Mouse (Mus musculus) layer of hippocampus, postnatal 36 days (tissue): ENCODE measurements around the gene Col11a2. TPM values are rescaled to one million over a fixed set of nuclear protein-coding genes. Genes with fewer than 3 reads are reported as not detected.

Experiments used
- DNase-seq, 2 experiments: peaks; one replicate each; pipeline ENCODE4 v3.0.0; 2022
- microRNA-seq, 2 experiments: library from miRNA; unstranded; fragments of <30 nt; microRNA quantifications; one replicate each; pipeline ENCODE4 v1.2.0; 2021
- total RNA-seq, 2 experiments: library from RNA; stranded (reverse); gene quantifications; 2 replicates each; pipeline ENCODE4 v1.2.3; 2021

The Col11a2 gene
- total RNA-seq, 2 experiments from 2014 or later, result 20.3 to 21.8 TPM

DNA sequence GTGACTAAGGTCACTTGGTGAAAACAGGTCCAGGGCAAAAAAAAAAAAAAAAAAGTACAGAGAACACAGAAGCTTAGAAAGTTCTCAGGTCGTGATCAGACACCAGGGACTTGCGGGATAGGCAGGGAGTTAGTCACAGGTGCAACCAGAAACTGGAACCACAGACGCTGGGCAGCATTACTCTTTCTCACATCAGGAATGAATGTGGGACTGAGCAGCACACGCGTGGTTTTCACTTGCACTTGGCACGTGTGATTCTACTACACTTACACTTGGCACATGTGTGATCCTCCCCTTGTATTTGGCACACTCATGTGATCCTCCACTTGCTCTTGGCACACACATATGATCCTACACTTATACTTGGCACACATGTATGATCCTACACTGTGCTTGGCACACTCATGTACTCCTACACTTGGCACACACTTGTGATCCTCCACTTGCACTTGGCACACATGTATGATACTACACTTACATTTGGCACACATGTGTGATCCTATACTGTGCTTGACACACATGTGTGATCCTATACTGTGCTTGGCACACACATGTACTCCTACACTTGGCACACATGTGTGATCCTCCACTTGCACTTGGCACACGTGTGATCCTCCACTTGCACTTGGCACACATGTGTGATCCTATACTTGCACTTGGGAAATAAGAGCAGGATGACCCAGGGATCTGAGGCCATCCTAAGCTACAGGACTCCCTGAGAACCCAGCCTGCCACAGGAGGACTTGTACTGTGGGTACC, 68.1 kb downstream of the Col11a2 start:
- DNase-seq, result no peak

GRCm38 (mm10) chr17:34108460-34108859, 69.2 kb downstream of the Col11a2 start:
- no peak for DNase-seq

- no peak for DNase-seq
Observed at GRCm38 (mm10) chr17:34109038-34109805, 70.0 kb downstream of the Col11a2 start.

GRCm38 (mm10) chr17:34109806-34110195, 70.6 kb downstream of the Col11a2 start:
- DNase-seq, result no peak

- DNase-seq, result no peak
Observed at GRCm38 (mm10) chr17:34110309-34110708, 71.1 kb downstream of the Col11a2 start.

DNA sequence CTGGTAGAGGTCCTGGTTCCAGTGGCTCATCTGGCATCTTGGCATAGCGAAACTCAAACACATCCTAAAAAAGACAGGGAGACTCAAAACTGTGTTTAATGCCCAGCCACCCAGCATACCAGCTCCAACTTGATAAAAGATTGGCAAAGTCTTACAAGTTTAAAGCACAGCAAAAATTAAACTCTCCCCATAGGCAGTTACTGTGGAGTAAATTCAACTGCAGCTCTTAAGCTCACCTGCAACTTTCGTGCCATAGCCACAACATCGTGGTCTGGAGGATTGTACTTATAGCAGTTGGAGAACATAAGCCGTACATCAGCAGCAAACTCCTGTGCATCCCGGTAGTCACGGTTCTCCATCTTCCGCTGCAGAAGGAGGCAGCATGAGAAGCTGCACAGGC, 74.9 kb downstream of the Col11a2 start:
- no peak for DNase-seq

Small RNA genes within 50 kb of the gene (microRNA-seq; reads per million reads assigned to microRNA genes)
- 0 to 0.21 reads per million in 2 experiments for gene Mir219a-1
- gene Mir219c, result 0 reads per million in 2 experiments

Other genes with a start within 250 kb of the Col11a2 start
- 10 to 100 TPM; 35.0 to 36.2 TPM for gene Kank3, start 228.9 kb upstream of the Col11a2 start, total RNA-seq
- 100 to 1,000 TPM; 742 to 754 TPM for gene Rps28, start 214.9 kb upstream of the Col11a2 start, total RNA-seq
- 100 to 1,000 TPM; 207 to 228 TPM for gene Ndufa7, start 214.9 kb upstream of the Col11a2 start, total RNA-seq
- gene Cd320, start 196.3 kb upstream of the Col11a2 start, total RNA-seq, result 10 to 100 TPM; 22.2 to 24.9 TPM
- gene Gm7029, start 165.6 kb upstream of the Col11a2 start, total RNA-seq, result not detected
- gene Kifc1, start 148.8 kb upstream of the Col11a2 start, total RNA-seq, result 1 to 10 TPM; 1.9 to 2.5 TPM
- gene Platr17, start 134.3 kb upstream of the Col11a2 start, total RNA-seq, result not detected
- gene Daxx, start 130.0 kb upstream of the Col11a2 start, total RNA-seq, result 10 to 100 TPM; 25.4 to 33.0 TPM
- gene Tapbp, start 123.5 kb upstream of the Col11a2 start, total RNA-seq, result 10 to 100 TPM; 32.5 to 38.9 TPM
- 10 to 100 TPM; 26.9 to 30.8 TPM for gene Zbtb22, start 123.5 kb upstream of the Col11a2 start, total RNA-seq
- gene Rgl2, start 109.9 kb upstream of the Col11a2 start, total RNA-seq, result 10 to 100 TPM; 66.4 to 79.8 TPM
- 10 to 100 TPM; 85.6 to 91.8 TPM for gene Pfdn6, start 99.1 kb upstream of the Col11a2 start, total RNA-seq
- gene Wdr46, start 98.8 kb upstream of the Col11a2 start, total RNA-seq, result 10 to 100 TPM; 15.9 to 17.9 TPM
- gene B3galt4, start 87.9 kb upstream of the Col11a2 start, total RNA-seq, result 1 to 10 TPM; 4.5 to 6.2 TPM
- 10 to 100 TPM; 80.0 to 84.8 TPM for gene Vps52, start 83.6 kb upstream of the Col11a2 start, total RNA-seq
- gene Rps18, start 83.4 kb upstream of the Col11a2 start, total RNA-seq, result 100 to 1,000 TPM; 327 to 330 TPM
- gene H2-K1, start 39.1 kb upstream of the Col11a2 start, total RNA-seq, result 10 to 100 TPM; 16.3 to 16.9 TPM
- 10 to 100 TPM; 39.6 to 42.9 TPM for gene Ring1, start 14.8 kb upstream of the Col11a2 start, total RNA-seq
- gene H2-Ke6, start 11.4 kb upstream of the Col11a2 start, total RNA-seq, result 10 to 100 TPM; 60.2 to 61.7 TPM
- gene Slc39a7, start 7.8 kb upstream of the Col11a2 start, total RNA-seq, result 10 to 100 TPM; 88.5 to 92.6 TPM
- 10 to 100 TPM; 77.8 to 79.2 TPM for gene Rxrb, start 7.6 kb upstream of the Col11a2 start, total RNA-seq
- gene H2-Oa, start 52.9 kb downstream of the Col11a2 start, total RNA-seq, result under 1 TPM; 0.35 to 0.42 TPM
- gene H2-DMa, start 80.1 kb downstream of the Col11a2 start, total RNA-seq, result 10 to 100 TPM; 26.7 to 31.7 TPM
- gene Brd2, start 83.2 kb downstream of the Col11a2 start, total RNA-seq, result 100 to 1,000 TPM; 182 to 193 TPM
- gene H2-DMb2, start 103.9 kb downstream of the Col11a2 start, total RNA-seq, result under 1 TPM; 0.67 to 0.96 TPM
- 1 to 10 TPM in 1 of 2 experiments, under 1 TPM in 1; 0.95 to 1.7 TPM for gene H2-DMb1, start 113.6 kb downstream of the Col11a2 start, total RNA-seq
- gene Tap1, start 148.1 kb downstream of the Col11a2 start, total RNA-seq, result 1 to 10 TPM; 3.4 to 3.5 TPM
- 1 to 10 TPM; 1.2 to 1.7 TPM for gene Psmb9, start 148.3 kb downstream of the Col11a2 start, total RNA-seq
- 1 to 10 TPM; 2.7 to 3.2 TPM for gene Psmb8, start 158.3 kb downstream of the Col11a2 start, total RNA-seq
- 10 to 100 TPM in 1 of 2 experiments, 1 to 10 TPM in 1; 8.5 to 10.3 TPM for gene Tap2, start 164.1 kb downstream of the Col11a2 start, total RNA-seq
- under 1 TPM in 1 of 2 experiments, not detected in 1; 0.47 TPM for gene H2-Ob, start 199.5 kb downstream of the Col11a2 start, total RNA-seq
- 1 to 10 TPM; 1.6 to 1.9 TPM for gene H2-Ab1, start 218.3 kb downstream of the Col11a2 start, total RNA-seq
- gene H2-Aa, start 248.4 kb downstream of the Col11a2 start, total RNA-seq, result 1 to 10 TPM in 1 of 2 experiments, under 1 TPM in 1; 0.87 to 1.3 TPM